Mouse (Mus musculus) megakaryocyte-erythroid progenitor cell, adult 5-6 weeks (primary cell): ENCODE data around the gene Dnlz. TPM values are rescaled to one million over a fixed set of nuclear protein-coding genes. Genes with fewer than 3 reads are reported as not detected.
A peak's percentile ranks its signal among the peaks of the same experiment; 100 is the strongest.

Source experiments
- ATAC-seq: replicated peaks from 2 replicates; pipeline ENCODE4 v1.8.0; 2016; ENCODE audit warnings: mild to moderate bottlenecking, inconsistent platforms; ENCODE audit not compliant: severe bottlenecking, poor library complexity, low FRiP score, low TSS enrichment
- total RNA-seq, 2 experiments: library from RNA; stranded (forward) in 1 of 2; stranded (reverse) in 1 of 2; fragments of 200-1000, 215-1000 nt in 1 of 2; fragments of >200 nt in 1 of 2; fragmentation: Nextera tagmentation in 1 of 2; gene quantifications; 2 replicates each; pipeline ENCODE4 v1.2.3; 2014 to 2017

Gene Dnlz
- total RNA-seq, 2 experiments from 2014 or later, result 15.3 to 20.7 TPM

GRCm38 (mm10) chr2:26306702-26307101 is 45.2 kb downstream of the Dnlz start:
- ATAC-seq, result no peak

DNA sequence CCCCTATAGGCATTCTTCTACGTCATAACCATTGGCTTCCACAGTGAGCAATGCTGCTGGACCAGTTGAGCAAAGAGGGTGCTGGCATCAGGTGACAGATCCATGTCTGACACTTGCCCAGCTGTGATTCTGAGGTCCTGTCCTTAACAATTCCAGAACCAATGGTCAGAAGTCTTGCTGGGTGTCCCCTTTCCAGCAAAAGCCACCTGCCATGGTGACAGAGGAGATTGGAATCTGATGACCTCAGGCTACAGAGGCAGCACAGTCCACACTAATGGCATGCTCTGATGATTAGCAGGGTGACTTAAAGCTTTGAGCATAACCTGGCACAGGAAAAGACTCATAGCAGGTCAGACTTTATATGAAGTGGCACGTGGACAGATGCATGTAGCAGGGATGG is 46.4 kb downstream of the Dnlz start:
- ATAC-seq, result no peak

GRCm38 (mm10) chr2:26304711-26305110 is 47.2 kb downstream of the Dnlz start:
- no peak for ATAC-seq

DNA sequence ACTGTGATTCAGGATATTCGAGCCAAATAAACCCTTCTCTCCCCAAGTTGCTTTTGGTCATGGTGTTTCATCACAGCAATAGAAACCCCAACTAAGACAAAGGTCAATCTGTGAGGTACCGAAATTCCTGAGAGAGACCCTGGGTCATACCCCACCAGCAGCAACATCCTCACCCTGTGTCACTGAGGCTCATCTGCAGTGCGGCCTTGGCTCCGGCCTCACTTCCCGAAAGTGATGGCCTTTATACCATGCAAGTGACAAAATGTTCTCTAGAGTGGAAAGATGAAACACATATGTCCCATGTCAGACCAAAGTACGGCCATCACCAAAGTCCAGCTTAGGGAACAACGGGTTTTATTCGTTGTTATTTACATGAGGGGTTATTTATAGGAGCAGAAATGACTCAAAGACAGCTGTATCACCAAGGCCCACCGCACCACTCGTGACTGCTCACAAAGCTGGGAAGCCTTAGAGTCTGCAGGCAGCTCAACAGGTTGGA is 49.9 kb downstream of the Dnlz start:
- ATAC-seq, result no peak

DNA sequence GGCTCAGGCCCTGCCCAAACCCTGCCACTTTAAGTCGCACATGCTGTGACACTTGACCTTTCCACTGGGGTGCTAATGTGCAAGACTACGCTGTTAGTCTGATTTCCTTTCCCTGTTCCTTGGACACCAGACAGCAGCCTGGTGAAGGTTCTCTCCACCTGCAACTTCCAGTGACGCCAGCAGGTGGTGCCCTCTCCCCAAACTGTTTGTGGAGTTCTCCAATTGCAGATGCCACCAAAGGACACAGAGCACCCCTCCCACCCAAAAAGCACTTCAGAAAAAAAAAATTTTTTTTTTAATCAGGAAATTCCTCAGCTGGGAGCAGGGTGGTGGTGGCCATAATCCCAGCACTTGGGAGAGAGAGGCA is 51.1 kb downstream of the Dnlz start:
- ATAC-seq, result peak; percentile 50

DNA sequence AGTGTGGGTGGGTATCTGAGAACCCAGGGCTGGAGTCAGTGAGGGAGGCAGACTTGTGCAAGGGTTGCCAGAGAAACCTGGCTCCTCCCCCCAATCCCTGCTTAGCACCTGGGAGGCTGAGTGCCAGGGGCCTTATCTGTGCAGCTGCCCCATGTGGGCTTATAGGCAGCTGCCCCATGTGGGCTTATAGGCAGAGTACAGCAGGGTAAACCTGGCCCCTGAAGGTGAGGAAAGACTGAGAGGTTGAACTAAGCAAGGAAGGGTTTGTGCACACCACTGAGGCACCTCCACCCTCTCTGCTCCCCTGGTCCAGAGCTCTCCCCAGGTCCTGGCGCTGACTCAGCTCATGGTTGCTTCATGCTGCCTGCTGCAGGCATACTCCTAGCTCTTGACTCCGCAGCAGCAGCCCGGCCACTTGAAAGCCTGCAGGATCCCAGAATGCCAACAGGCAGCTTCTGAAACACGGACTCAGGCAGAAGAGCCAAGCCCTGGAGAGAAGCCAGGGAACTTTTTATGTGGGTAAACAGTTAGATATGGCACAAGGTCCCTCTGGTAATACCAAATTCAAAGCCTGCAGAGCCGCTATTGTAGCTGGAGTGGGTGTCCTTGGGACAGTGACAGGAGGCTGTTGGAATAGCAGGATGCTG is 51.6 kb downstream of the Dnlz start:
- ATAC-seq, result 0 out of 2 replicates have a peak, but pooled peaks have one; percentile 9

DNA sequence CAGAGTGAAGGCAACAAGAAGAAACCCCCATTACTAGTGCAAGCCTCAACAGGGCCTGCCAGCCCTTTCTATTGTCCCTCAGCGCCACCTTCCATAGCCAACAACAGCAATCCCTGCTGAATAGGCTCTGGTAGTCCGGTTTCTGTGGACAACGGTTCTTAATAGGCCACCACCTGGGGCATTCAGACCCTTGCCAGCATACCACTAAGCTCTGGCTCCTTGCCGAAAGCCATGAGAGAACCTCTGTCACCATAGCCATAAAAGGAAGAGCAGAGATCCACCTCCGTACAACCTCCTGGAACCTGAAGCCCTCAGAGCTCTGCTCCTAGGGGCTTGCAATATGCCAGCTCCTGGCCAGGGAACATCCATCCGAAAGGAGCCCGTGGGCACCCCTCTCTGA is 52.6 kb downstream of the Dnlz start:
- ATAC-seq, result no peak

DNA sequence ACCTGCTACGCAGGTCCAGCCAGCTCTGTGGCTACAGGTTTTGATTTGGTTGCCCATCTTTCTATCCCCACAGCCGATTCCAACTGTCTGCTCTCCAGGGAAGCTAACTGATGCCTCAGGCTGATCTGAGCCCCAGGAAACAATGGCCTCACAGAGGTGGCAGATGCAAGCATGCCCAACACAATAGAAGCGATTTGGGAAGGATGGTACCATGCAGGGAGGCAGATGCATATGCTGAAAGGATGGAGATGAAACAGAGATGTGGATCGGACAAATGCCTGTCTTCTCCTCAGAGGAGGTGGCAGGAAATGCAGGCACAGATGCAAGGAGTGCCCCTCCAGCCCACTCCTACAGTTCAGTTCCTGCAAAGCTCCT is 53.1 kb downstream of the Dnlz start:
- no peak for ATAC-seq

DNA sequence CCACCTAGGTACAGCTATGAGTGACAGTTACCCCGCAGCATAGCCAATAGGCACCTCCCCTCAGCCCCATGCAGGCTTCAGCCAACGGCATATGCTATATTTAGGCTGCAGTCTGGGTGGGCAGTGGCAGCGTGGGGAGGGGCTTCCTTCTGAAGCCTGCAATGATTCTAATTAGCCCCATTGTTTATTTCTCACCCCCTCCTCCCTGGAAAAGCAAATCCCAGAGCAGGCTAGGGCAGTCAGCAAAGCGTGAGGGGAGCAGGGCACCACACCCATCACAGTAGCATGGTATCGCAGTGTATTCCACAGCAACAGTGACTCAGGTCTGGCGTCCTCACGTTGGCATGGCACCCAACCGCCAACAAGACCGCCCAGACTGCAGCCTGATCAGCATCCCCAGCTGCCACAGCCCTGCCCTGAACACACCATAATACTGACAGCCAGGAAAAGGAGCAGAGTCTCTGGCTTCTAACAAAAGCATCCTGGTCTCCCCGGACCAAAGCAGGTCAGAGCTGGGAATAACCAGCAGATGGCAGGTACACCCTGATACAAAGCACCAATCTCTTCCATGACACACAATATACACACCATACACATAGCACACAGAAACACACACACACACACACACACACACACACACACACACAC is 53.6 kb downstream of the Dnlz start:
- ATAC-seq, result peak; percentile 94

Other genes with a start within 250 kb of the Dnlz start
- gene Nacc2, start 228.9 kb downstream of the Dnlz start, total RNA-seq (2014; fragmentation: Nextera tagmentation), result 5.2 and 8.5 TPM in 2 replicates
- 3.8 and 3.9 TPM in 2 replicates for gene Nacc2, start 228.9 kb downstream of the Dnlz start, total RNA-seq (2017)
- gene Lhx3, start 143.8 kb downstream of the Dnlz start, total RNA-seq (2014; fragmentation: Nextera tagmentation), result not detected in 2 replicates
- not detected in 2 replicates for gene Lhx3, start 143.8 kb downstream of the Dnlz start, total RNA-seq (2017)
- 6.7 and 7.9 TPM in 2 replicates for gene Qsox2, start 114.6 kb downstream of the Dnlz start, total RNA-seq (2014; fragmentation: Nextera tagmentation)
- gene Qsox2, start 114.6 kb downstream of the Dnlz start, total RNA-seq (2017), result 5.4 and 6.2 TPM in 2 replicates
- gene Ccdc187, start 57.6 kb downstream of the Dnlz start, total RNA-seq (2014; fragmentation: Nextera tagmentation), result not detected in 2 replicates
- gene Ccdc187, start 57.6 kb downstream of the Dnlz start, total RNA-seq (2017), result not detected in 2 replicates
- 2.8 and 6.8 TPM in 2 replicates for gene Gpsm1, start 36.6 kb downstream of the Dnlz start, total RNA-seq (2014; fragmentation: Nextera tagmentation)
- gene Gpsm1, start 36.6 kb downstream of the Dnlz start, total RNA-seq (2017), result 6.9 and 12.4 TPM in 2 replicates
- gene Card9, start 8.8 kb upstream of the Dnlz start, total RNA-seq (2014; fragmentation: Nextera tagmentation), result 0.72 and 2.9 TPM in 2 replicates
- 1.7 and 3.2 TPM in 2 replicates for gene Card9, start 8.8 kb upstream of the Dnlz start, total RNA-seq (2017)
- 64.6 and 87.4 TPM in 2 replicates for gene Snapc4, start 28.5 kb upstream of the Dnlz start, total RNA-seq (2014; fragmentation: Nextera tagmentation)
- 33.6 and 52.3 TPM in 2 replicates for gene Snapc4, start 28.5 kb upstream of the Dnlz start, total RNA-seq (2017)
- gene Entr1, start 37.2 kb upstream of the Dnlz start, total RNA-seq (2014; fragmentation: Nextera tagmentation), result 45.3 and 72.2 TPM in 2 replicates
- gene Entr1, start 37.2 kb upstream of the Dnlz start, total RNA-seq (2017), result 38.6 and 56.8 TPM in 2 replicates
- gene Pmpca, start 37.2 kb upstream of the Dnlz start, total RNA-seq (2014; fragmentation: Nextera tagmentation), result 75.8 and 78.0 TPM in 2 replicates
- 68.3 and 90.5 TPM in 2 replicates for gene Pmpca, start 37.2 kb upstream of the Dnlz start, total RNA-seq (2017)
- gene Inpp5e, start 57.1 kb upstream of the Dnlz start, total RNA-seq (2014; fragmentation: Nextera tagmentation), result 20.3 and 22.6 TPM in 2 replicates
- 4.5 and 9.2 TPM in 2 replicates for gene Inpp5e, start 57.1 kb upstream of the Dnlz start, total RNA-seq (2017)
- gene Sec16a, start 93.1 kb upstream of the Dnlz start, total RNA-seq (2014; fragmentation: Nextera tagmentation), result 32.7 and 37.7 TPM in 2 replicates
- gene Sec16a, start 93.1 kb upstream of the Dnlz start, total RNA-seq (2017), result 16.6 and 29.8 TPM in 2 replicates
- 2.6 and 3.1 TPM in 2 replicates for gene Notch1, start 164.6 kb upstream of the Dnlz start, total RNA-seq (2014; fragmentation: Nextera tagmentation)
- gene Notch1, start 164.6 kb upstream of the Dnlz start, total RNA-seq (2017), result 0.56 and 0.61 TPM in 2 replicates
- gene Egfl7, start 227.9 kb upstream of the Dnlz start, total RNA-seq (2014; fragmentation: Nextera tagmentation), result 88.4 and 89.4 TPM in 2 replicates
- gene Egfl7, start 227.9 kb upstream of the Dnlz start, total RNA-seq (2017), result 31.8 and 63.1 TPM in 2 replicates
- gene Gm20532, start 234.5 kb upstream of the Dnlz start, total RNA-seq (2014; fragmentation: Nextera tagmentation), result not detected in 2 replicates
- not detected in 2 replicates for gene Gm20532, start 234.5 kb upstream of the Dnlz start, total RNA-seq (2017)